Mouse (Mus musculus) retina, postnatal 7 days (tissue): ENCODE results near the gene Angptl7.

Experiments
- DNase-seq: peaks from one replicate; pipeline ENCODE4 v3.0.0-alpha.2; 2012; ENCODE audit warnings: low read depth, low spot score

Gene Angptl7

GRCm38 (mm10) chr4:148500410-148500867 is at the start of gene Angptl7:
Angptl7 (minus strand) TSS chr4:148500460.
- DNase-seq = no peak

- DNase-seq = no peak
Measured at GRCm38 (mm10) chr4:148549106-148549505, 48.8 kb upstream of the Angptl7 start.

GRCm38 (mm10) chr4:148535876-148536275 is 35.6 kb upstream of the Angptl7 start:
- no peak for DNase-seq

- no peak for DNase-seq
Measured at GRCm38 (mm10) chr4:148533613-148534328, 33.5 kb upstream of the Angptl7 start.

- no peak for DNase-seq
Measured at GRCm38 (mm10) chr4:148532516-148532915, 32.3 kb upstream of the Angptl7 start.

DNA sequence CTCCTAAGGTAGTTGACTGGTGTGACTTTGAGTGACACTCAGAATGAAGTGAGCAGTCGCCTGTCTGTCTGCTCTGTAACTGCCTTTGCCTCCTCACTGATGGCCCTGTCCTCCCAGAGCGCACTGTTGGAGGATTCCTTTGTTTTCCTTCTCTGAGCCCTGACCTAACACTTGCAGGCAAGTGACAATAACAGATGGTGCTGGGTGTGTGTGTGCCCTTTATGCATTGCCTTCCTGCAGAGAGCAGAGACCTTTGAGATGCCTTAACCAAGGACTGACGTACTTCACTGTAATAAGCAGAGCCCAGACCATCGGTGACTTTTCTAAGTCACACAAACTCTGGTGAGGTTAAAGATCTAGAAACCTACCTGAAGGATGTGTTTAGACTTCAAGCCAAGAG is 31.1 kb upstream of the Angptl7 start:
- no peak for DNase-seq

GRCm38 (mm10) chr4:148530778-148531177 is 30.5 kb upstream of the Angptl7 start:
- no peak for DNase-seq

DNA sequence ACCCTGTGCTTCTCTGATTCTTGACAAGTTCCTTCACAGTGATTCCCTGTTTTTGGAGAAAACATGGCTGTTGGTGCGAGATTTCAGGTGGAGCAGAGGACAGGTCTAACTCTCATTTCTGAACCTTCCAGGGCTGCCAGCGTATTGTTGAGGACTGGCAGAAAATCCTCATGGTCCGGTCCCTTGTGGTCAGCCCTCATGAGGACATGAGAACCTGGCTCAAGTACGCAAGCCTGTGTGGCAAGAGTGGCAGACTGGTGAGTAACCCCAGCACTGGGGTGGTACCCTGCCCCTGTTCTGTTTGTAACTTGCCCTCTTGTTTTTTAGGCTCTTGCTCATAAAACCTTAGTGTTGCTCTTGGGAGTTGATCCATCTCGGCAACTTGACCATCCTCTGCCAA is 30.1 kb upstream of the Angptl7 start:
- no peak for DNase-seq

DNA sequence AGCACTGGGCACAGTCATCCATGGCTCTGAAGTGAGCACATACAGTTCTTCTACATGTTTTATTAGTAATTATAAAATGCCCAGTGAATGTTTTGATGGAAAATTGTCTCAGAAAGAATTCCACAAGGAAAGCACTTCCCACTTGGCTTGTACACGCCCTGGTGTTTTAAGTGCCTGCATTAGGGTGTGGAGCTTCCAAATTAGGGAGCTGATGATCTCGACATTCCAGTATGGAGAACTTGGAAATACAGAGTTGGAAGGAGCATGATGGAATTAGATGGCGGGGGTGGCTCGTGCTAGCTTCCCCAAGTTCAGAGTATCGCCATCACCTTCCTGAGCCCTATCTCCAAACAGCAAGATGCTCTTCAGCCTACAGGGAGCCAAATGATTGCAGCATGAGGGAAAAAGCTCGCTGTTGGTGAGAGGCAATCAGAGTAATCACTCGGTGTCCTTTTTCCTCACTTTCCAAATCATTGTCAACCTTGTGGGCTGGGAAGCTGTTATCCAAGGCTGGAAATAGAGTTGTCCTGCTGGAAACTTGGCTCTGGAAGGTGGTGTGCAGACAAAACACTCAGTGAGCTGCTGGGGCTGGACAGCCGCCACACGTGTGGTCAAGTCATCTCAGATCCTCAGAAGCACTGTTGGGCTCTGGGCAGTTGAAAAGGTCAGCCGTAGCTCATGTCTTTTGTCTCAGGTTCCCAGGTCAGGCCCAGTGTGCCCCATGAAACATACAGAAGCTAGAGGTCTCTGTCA is 27.1 kb upstream of the Angptl7 start:
- DNase-seq = no peak

DNA sequence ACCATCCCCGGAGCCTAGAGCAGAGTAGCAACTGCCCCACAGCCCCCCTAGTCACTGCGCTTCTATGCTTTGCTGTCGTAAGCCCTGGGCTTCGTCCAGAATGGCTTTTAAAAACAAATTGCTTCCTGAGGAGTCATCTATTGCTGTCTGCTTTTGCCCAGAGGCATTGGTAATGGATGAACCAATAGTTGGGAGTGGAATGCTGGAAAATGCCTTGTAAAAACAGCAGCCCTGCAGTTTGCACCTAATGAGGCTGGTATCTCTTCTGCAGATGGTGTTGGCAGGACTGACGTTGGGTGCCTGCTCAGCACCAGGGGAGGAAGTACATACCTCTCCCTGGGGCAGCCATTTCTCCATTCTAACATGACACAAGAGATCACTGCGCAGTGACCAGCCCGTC is 23.3 kb upstream of the Angptl7 start:
- no peak for DNase-seq

GRCm38 (mm10) chr4:148518235-148518795 is 18.1 kb upstream of the Angptl7 start:
- no peak for DNase-seq

DNA sequence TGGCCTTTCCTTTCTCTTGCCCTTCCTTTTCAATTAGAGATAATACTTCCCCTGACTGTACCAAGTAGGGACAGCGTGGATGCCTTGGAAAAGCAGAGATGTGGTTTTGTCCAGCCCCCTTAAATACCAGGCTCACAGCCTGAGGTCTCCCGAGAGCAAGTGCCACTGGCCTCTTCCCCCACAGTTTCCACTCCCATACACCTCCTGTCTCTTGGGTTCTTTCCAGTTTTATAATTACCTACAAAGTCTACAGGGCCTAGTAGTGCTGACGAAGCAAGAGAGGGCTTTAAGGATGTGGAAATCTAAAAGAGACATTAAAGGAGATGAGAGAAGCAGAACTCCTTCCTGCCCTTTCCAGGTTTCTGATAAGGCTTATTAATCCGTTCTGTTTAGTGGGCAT is 17.5 kb upstream of the Angptl7 start:
- no peak for DNase-seq

DNA sequence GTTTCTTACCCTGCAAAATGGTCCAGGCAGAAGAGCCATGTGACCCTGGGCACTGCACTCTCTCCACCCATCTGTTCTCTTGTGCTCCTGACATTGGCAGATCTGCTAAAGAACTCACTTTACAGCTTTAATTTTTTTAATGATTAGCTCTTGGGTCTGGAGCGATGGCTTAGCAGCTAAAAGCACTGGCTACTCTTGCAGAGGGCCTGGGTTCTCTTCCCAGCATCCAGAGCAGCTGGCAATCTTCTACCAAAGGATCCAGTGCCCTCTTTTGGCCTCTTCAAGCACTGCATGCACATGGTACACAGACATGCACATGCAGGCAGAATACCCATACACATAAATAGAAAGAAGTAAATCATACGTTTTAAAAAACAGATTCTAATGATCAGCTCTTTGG is 15.1 kb upstream of the Angptl7 start:
- DNase-seq = no peak

- no peak for DNase-seq
Measured at GRCm38 (mm10) chr4:148513021-148513559, 12.8 kb upstream of the Angptl7 start.

GRCm38 (mm10) chr4:148511334-148511733 is 11.1 kb upstream of the Angptl7 start:
- DNase-seq = no peak

GRCm38 (mm10) chr4:148510691-148511090 is 10.4 kb upstream of the Angptl7 start:
- DNase-seq = no peak

DNA sequence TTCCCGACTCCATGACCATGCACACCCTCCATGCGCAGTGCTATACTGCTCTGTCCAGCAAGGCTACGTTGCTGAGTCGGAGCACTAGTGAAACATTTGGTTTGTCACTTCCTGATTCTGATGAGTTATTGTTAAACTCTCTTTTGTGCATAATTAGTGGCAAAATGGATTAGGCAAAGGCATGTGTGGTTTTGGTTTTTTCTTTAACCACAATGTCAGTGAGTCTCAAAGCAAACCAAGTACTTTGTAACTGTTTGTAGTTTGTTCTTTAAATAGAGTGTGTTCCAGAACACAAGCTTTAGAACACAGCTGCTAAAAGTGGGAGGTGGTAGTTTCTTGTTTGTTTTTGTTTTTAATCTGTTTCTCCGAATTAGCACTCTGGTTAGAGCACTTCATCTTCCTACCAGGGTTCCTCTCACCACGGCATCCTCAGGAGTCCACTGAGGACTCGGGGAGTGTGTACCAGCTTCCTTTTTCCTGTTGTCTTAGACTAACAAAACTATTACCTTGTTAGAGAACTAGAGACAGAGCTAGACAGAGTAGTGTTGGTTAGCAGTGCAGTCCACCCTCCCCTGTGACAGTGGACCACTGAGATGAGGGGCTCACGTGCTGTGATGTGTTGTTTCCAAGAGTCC is 9.3 kb upstream of the Angptl7 start:
- no peak for DNase-seq

GRCm38 (mm10) chr4:148508084-148508849 is 8.0 kb upstream of the Angptl7 start:
- no peak for DNase-seq

DNA sequence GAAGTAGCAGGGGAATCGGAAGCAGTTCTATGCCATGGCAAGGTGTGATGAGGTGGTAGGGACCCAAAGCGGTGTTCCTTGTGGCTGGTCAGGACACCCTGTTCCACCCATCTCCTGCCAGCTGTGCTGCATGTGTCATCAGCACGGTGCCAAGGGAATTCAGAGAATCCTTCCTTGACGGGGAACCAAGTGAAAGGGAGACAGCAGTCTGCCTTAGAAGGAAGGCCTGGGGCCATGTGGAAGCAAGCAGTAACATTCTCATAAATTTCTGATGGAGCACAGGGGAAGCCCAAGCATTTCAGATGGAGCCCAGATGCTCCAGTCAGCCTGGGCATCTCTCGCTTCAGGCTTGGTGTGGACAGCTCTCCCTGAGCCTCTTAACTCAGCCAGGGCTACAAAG is 7.3 kb upstream of the Angptl7 start:
- DNase-seq = no peak

GRCm38 (mm10) chr4:148504497-148504959 is 4.3 kb upstream of the Angptl7 start:
- DNase-seq = no peak
